8 mouse cellular contexts compared by ENCODE assay signal in genomic region chr12:100166177-100166576, GRCm38 (mm10). TPM values are rescaled to one million over a fixed set of nuclear protein-coding genes. Genes with fewer than 3 reads are reported as not detected.
A peak's percentile ranks its signal among the peaks of the same experiment; 100 is the strongest.
DNase-seq lines count a peak whose midpoint lies in the region; ATAC-seq and TF ChIP-seq lines count a peak whose summit lies in the region.

No protein-coding gene starts in this region.

- H3K4me3 ChIP-seq in hindbrain, embryonic 15.5 days: no peak overlapping the region
- no peak overlapping the region for H3K4me3 ChIP-seq in limb, embryonic 14.5 days (replicated peaks; ENCODE audit: low read length)
- H3K4me3 ChIP-seq in neural tube, embryonic 15.5 days (replicated peaks): no peak overlapping the region

- peak; percentile 81 for ATAC-seq in hindbrain, embryonic 15.5 days (ENCODE audit: low FRiP score, low read depth)
- 0 out of 2 replicates have a peak, but pooled peaks have one; percentile 51 for ATAC-seq in limb, embryonic 14.5 days (ENCODE audit: low FRiP score, low read depth)
- peak; percentile 67 for ATAC-seq in neural tube, embryonic 15.5 days (ENCODE audit: low FRiP score)

- intact Hi-C loops in heart, postnatal 25 days (cut with DNase I): no loop called here

- H3K4me2 ChIP-seq in hindbrain, embryonic 15.5 days: no peak overlapping the region
- no peak overlapping the region for H3K4me2 ChIP-seq in limb, embryonic 14.5 days (replicated peaks; ENCODE audit: low read depth, low read length, severe bottlenecking)
- H3K4me2 ChIP-seq in neural tube, embryonic 15.5 days: no peak overlapping the region

- peak overlapping the region; percentile 59; the same call in 1 of the 2 replicates for H3K27ac ChIP-seq in hindbrain, embryonic 15.5 days (replicated peaks)
- H3K27ac ChIP-seq in limb, embryonic 14.5 days (replicated peaks; ENCODE audit: low read depth, low read length): no peak overlapping the region
- no peak overlapping the region; the same call in 1 of the 2 replicates for H3K27ac ChIP-seq in neural tube, embryonic 15.5 days (replicated peaks)

- H3K27me3 ChIP-seq in hindbrain, embryonic 15.5 days: no peaks in the 10 kb centered on the region
- H3K27me3 ChIP-seq in limb, embryonic 14.5 days (ENCODE audit: control insufficient read depth, insufficient read depth, low read length): no peaks in the 10 kb centered on the region
- no peaks in the 10 kb centered on the region; the same call in 1 of the 2 replicates for H3K27me3 ChIP-seq in neural tube, embryonic 15.5 days (replicated peaks)

- H3K4me1 ChIP-seq in hindbrain, embryonic 15.5 days (replicated peaks): peaks cover 18% of the 10 kb centered on the region
- H3K4me1 ChIP-seq in limb, embryonic 14.5 days (ENCODE audit: control insufficient read depth, insufficient read depth, low read length): peaks cover 6% of the 10 kb centered on the region
- H3K4me1 ChIP-seq in neural tube, embryonic 15.5 days: peaks cover 18% of the 10 kb centered on the region

- H3K36me3 ChIP-seq in hindbrain, embryonic 15.5 days: no peaks in the 10 kb centered on the region
- no peaks in the 10 kb centered on the region for H3K36me3 ChIP-seq in limb, embryonic 14.5 days (ENCODE audit: control insufficient read depth, insufficient read depth, low read length)
- no peaks in the 10 kb centered on the region for H3K36me3 ChIP-seq in neural tube, embryonic 15.5 days

- no peak overlapping the region for H3K9ac ChIP-seq in hindbrain, embryonic 15.5 days
- no peak overlapping the region for H3K9ac ChIP-seq in limb, embryonic 14.5 days (ENCODE audit: low read depth, low read length, severe bottlenecking)
- H3K9ac ChIP-seq in neural tube, embryonic 15.5 days (replicated peaks): no peak overlapping the region

- no peak for TF ChIP-seq POLR2A in limb, embryonic 14.5 days (IDR thresholded peaks at IDR 0.05; ENCODE audit: borderline replicate concordance, extremely low read depth, insufficient read depth, insufficient read length)

- no peaks in the 10 kb centered on the region for H3K9me3 ChIP-seq in hindbrain, embryonic 15.5 days
- H3K9me3 ChIP-seq in limb, embryonic 14.5 days (ENCODE audit: control insufficient read depth, low read length): no peaks in the 10 kb centered on the region
- H3K9me3 ChIP-seq in neural tube, embryonic 15.5 days (replicated peaks): no peaks in the 10 kb centered on the region

- 12% methylated on average over 3 of the region's 3 CpGs for WGBS in hindbrain, embryonic 15.5 days
- 23% methylated on average over 3 of the region's 3 CpGs for WGBS in limb, embryonic 14.5 days
- WGBS in neural tube, embryonic 15.5 days: 11% methylated on average over 3 of the region's 3 CpGs

- peak; percentile 25 to 37 for DNase-seq in heart, adult 18-20 months
- no peak for DNase-seq in heart, postnatal 25 days (ENCODE audit: low spot score)
- peak; percentile 46 for DNase-seq in ES-CJ7 (ENCODE audit: low read depth, low spot score)
- peak; percentile 50 for DNase-seq in embryo, embryonic 9.5 days (ENCODE audit: extremely low spot score)
- peak; percentile 67 for DNase-seq in limb, embryonic 14.5 days (ENCODE audit: low spot score)
- DNase-seq in adipocyte (ENCODE audit: low spot score): no peak

RNA-seq across cellular contexts. Expression of gene Nrde2, which starts 6.7 kb away (rescaled TPM):
- 1 to 10 TPM; 7.8 to 8.2 TPM for total RNA-seq in heart, adult 18-20 months (2021)
- total RNA-seq in heart, postnatal 25 days (2021): 10 to 100 TPM in 1 of 2 experiments, 1 to 10 TPM in 1; 10.0 to 12.7 TPM
- polyA plus RNA-seq in hindbrain, embryonic 15.5 days (2015; fragmentation: Nextera tagmentation; extraction: Ambion mirVana): 12.5 and 13.4 TPM in 2 replicates
- 12.3 and 13.0 TPM in 2 replicates for polyA plus RNA-seq in limb, embryonic 14.5 days (2012; rRNA removed)
- 12.4 and 14.0 TPM in 2 replicates for polyA plus RNA-seq in limb, embryonic 14.5 days (2014; fragmentation: Nextera tagmentation; extraction: Ambion mirVana)
- polyA plus RNA-seq in neural tube, embryonic 15.5 days (2015; fragmentation: Nextera tagmentation; extraction: Ambion mirVana): 10.4 and 11.8 TPM in 2 replicates

RNA-seq across cellular contexts. Expression of gene Calm1, which starts 33.1 kb away (rescaled TPM):
- 100 to 1,000 TPM; 228 to 241 TPM for total RNA-seq in heart, adult 18-20 months (2021)
- 100 to 1,000 TPM; 264 to 282 TPM for total RNA-seq in heart, postnatal 25 days (2021)
- polyA plus RNA-seq in hindbrain, embryonic 15.5 days (2015; fragmentation: Nextera tagmentation; extraction: Ambion mirVana): 2,617 and 2,778 TPM in 2 replicates
- 306 and 318 TPM in 2 replicates for polyA plus RNA-seq in limb, embryonic 14.5 days (2012; rRNA removed)
- polyA plus RNA-seq in limb, embryonic 14.5 days (2014; fragmentation: Nextera tagmentation; extraction: Ambion mirVana): 1,221 and 1,299 TPM in 2 replicates
- 2,749 and 3,020 TPM in 2 replicates for polyA plus RNA-seq in neural tube, embryonic 15.5 days (2015; fragmentation: Nextera tagmentation; extraction: Ambion mirVana)

RNA-seq across cellular contexts. Expression of gene Psmc1, which starts 56.2 kb away (rescaled TPM):
- total RNA-seq in heart, adult 18-20 months (2021): 100 to 1,000 TPM; 139 to 144 TPM
- 100 to 1,000 TPM; 119 to 132 TPM for total RNA-seq in heart, postnatal 25 days (2021)
- polyA plus RNA-seq in hindbrain, embryonic 15.5 days (2015; fragmentation: Nextera tagmentation; extraction: Ambion mirVana): 263 and 274 TPM in 2 replicates
- 81.1 and 127 TPM in 2 replicates for polyA plus RNA-seq in limb, embryonic 14.5 days (2012; rRNA removed)
- polyA plus RNA-seq in limb, embryonic 14.5 days (2014; fragmentation: Nextera tagmentation; extraction: Ambion mirVana): 245 and 262 TPM in 2 replicates
- polyA plus RNA-seq in neural tube, embryonic 15.5 days (2015; fragmentation: Nextera tagmentation; extraction: Ambion mirVana): 280 and 292 TPM in 2 replicates

Comparison
In these comparisons a context has a peak if more than half of its experiments do, and no peak if none do; other contexts are left out.
1. DNase-seq: peak in heart, adult 18-20 months (2 of 2), ES-CJ7 (single experiment), embryo, embryonic 9.5 days (single experiment) and limb, embryonic 14.5 days (single experiment); none in heart, postnatal 25 days (single experiment) and adipocyte (single experiment).
2. Peak in every context shown above with its lines, with median percentiles within 50 percentile points of each other: ATAC-seq.